Mouse (Mus musculus): ENCODE results near the gene Spem2.

- no peak for TF ChIP-seq CTCF (IDR thresholded peaks at IDR 0.05; ENCODE audit: low read depth, low read length)
- no peak for TF ChIP-seq EP300 (IDR thresholded peaks at IDR 0.05; ENCODE audit: insufficient read depth, low read depth, low read length)
- no peak for TF ChIP-seq POLR2A (IDR thresholded peaks at IDR 0.05; ENCODE audit: insufficient read depth, low read length)
These were observed 19.3 kb upstream of the Spem2 start, which contains the start of gene Nlgn2 for GRCm38 (mm10) chr11:69837604-69837951.
